Mouse (Mus musculus): ENCODE measurements around the gene Kmt2c. TPM values are rescaled to one million over a fixed set of nuclear protein-coding genes. Genes with fewer than 3 reads are reported as not detected.
A peak's percentile ranks its signal among the peaks of the same experiment; 100 is the strongest.

The Kmt2c gene
- total RNA-seq (2014; rRNA removed), result 20.1 and 23.4 TPM in 2 replicates
- 4.4 and 5.1 TPM in 2 replicates for polyA plus RNA-seq (2012; rRNA removed)

GRCm38 (mm10) chr5:25498346-25498820, at the start of gene Kmt2c:
Gene Kmt2c, minus strand, starts transcription at chr5:25498783.
- peak; percentile 54 for DNase-seq (ENCODE audit: extremely low read depth, low read depth, low spot score)
- peak within 1 kb of the TSS; percentile 98 for H3K4me3 ChIP-seq (ENCODE audit: insufficient read depth, low read depth, low read length)
- H3K4me1 ChIP-seq (ENCODE audit: control insufficient read depth, insufficient read depth, low read length), result peaks cover 6% of the 10 kb centered on the region; the same call in 1 of the 2 replicates
- H3K27ac ChIP-seq (replicated peaks; ENCODE audit: insufficient read depth, low read depth, low read length), result peak within 1 kb of the TSS; percentile 98
- peaks cover 9% of the 10 kb centered on the region; the same call in 1 of the 2 replicates for H3K79me2 ChIP-seq (ENCODE audit: control insufficient read depth, insufficient read depth, low read length)
- H3K9ac ChIP-seq (ENCODE audit: low read depth, low read length), result peak within 1 kb of the TSS; percentile 98
- 1% methylated on average over 54 of the region's 54 CpGs for WGBS
- TF ChIP-seq CTCF (IDR thresholded peaks at IDR 0.05; ENCODE audit: low read depth, low read length), result no peak
- peak; percentile 92 for TF ChIP-seq POLR2A (IDR thresholded peaks at IDR 0.05; ENCODE audit: extremely low read depth, insufficient read depth, low read length)
- no peaks in the 10 kb centered on the region for H3K27me3 ChIP-seq (ENCODE audit: control insufficient read depth, insufficient read depth, low read length)
- peaks cover 4% of the 10 kb centered on the region; the same call in 1 of the 2 replicates for H3K36me3 ChIP-seq (ENCODE audit: control insufficient read depth, insufficient read depth, low read length)

GRCm38 (mm10) chr5:25546912-25547311, 48.3 kb upstream of the Kmt2c start:
- TF ChIP-seq CTCF (IDR thresholded peaks at IDR 0.05; ENCODE audit: low read depth, low read length), result no peak
- no peak for TF ChIP-seq POLR2A (IDR thresholded peaks at IDR 0.05; ENCODE audit: extremely low read depth, insufficient read depth, low read length)
- no peaks in the 10 kb centered on the region for H3K79me2 ChIP-seq (ENCODE audit: control insufficient read depth, insufficient read depth, low read length)
- no peak for DNase-seq (ENCODE audit: extremely low read depth, low read depth, low spot score)
- WGBS, result 100% methylated on average over 2 of the region's 2 CpGs
- H3K9ac ChIP-seq (ENCODE audit: low read depth, low read length), result no peak overlapping the region
- no peak overlapping the region for H3K27ac ChIP-seq (replicated peaks; ENCODE audit: insufficient read depth, low read depth, low read length)
- H3K4me1 ChIP-seq (ENCODE audit: control insufficient read depth, insufficient read depth, low read length), result no peaks in the 10 kb centered on the region
- H3K27me3 ChIP-seq (ENCODE audit: control insufficient read depth, insufficient read depth, low read length), result no peaks in the 10 kb centered on the region
- H3K4me3 ChIP-seq (ENCODE audit: insufficient read depth, low read depth, low read length), result no peak overlapping the region
- no peaks in the 10 kb centered on the region for H3K36me3 ChIP-seq (ENCODE audit: control insufficient read depth, insufficient read depth, low read length)

DNA sequence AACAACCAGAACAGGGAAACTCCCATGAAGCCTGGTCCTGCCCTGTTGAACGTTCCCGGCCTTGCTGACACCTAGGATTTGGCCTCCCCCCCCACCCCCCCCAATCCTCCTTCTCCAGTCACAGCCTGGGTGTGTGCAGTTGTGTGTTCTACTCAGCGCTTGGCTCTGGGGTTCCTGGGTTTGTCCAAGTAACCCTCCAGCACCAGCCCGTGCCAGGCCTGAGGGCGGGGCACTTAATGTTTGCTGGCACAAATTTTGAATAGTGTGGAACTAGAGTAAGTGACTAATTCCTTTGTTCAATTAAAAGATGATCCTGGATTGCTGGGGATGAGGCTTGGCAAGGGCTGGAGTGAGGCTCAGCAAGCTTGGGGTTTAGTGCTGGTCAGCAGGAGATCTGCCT, 46.0 kb upstream of the Kmt2c start:
- H3K27me3 ChIP-seq (ENCODE audit: control insufficient read depth, insufficient read depth, low read length), result no peaks in the 10 kb centered on the region
- 82% methylated on average over 5 of the region's 5 CpGs for WGBS
- H3K79me2 ChIP-seq (ENCODE audit: control insufficient read depth, insufficient read depth, low read length), result no peaks in the 10 kb centered on the region
- no peaks in the 10 kb centered on the region for H3K36me3 ChIP-seq (ENCODE audit: control insufficient read depth, insufficient read depth, low read length)
- TF ChIP-seq POLR2A (IDR thresholded peaks at IDR 0.05; ENCODE audit: extremely low read depth, insufficient read depth, low read length) (no peak), CTCF (IDR thresholded peaks at IDR 0.05; ENCODE audit: low read depth, low read length) (no peak)
- no peak overlapping the region for H3K27ac ChIP-seq (replicated peaks; ENCODE audit: insufficient read depth, low read depth, low read length)
- H3K4me1 ChIP-seq (ENCODE audit: control insufficient read depth, insufficient read depth, low read length), result no peaks in the 10 kb centered on the region
- no peak for DNase-seq (ENCODE audit: extremely low read depth, low read depth, low spot score)
- no peak overlapping the region for H3K4me3 ChIP-seq (ENCODE audit: insufficient read depth, low read depth, low read length)
- H3K9ac ChIP-seq (ENCODE audit: low read depth, low read length), result no peak overlapping the region

- Histone ChIP-seq H3K4me3 (ENCODE audit: insufficient read depth, low read depth, low read length) (no peak overlapping the region), H3K4me1 (ENCODE audit: control insufficient read depth, insufficient read depth, low read length) (no peaks in the 10 kb centered on the region), H3K27ac (replicated peaks; ENCODE audit: insufficient read depth, low read depth, low read length) (no peak overlapping the region), H3K36me3 (ENCODE audit: control insufficient read depth, insufficient read depth, low read length) (no peaks in the 10 kb centered on the region), H3K9ac (ENCODE audit: low read depth, low read length) (no peak overlapping the region), H3K27me3 (ENCODE audit: control insufficient read depth, insufficient read depth, low read length) (no peaks in the 10 kb centered on the region), H3K79me2 (ENCODE audit: control insufficient read depth, insufficient read depth, low read length) (no peaks in the 10 kb centered on the region)
- WGBS, result 78% methylated on average over 3 of the region's 3 CpGs
- TF ChIP-seq CTCF (IDR thresholded peaks at IDR 0.05; ENCODE audit: low read depth, low read length) (no peak), POLR2A (IDR thresholded peaks at IDR 0.05; ENCODE audit: extremely low read depth, insufficient read depth, low read length) (no peak)
- DNase-seq (ENCODE audit: extremely low read depth, low read depth, low spot score), result peak; percentile 7
Observed at GRCm38 (mm10) chr5:25544061-25544460, 45.5 kb upstream of the Kmt2c start.

- TF ChIP-seq CTCF (IDR thresholded peaks at IDR 0.05; ENCODE audit: low read depth, low read length) (no peak), POLR2A (IDR thresholded peaks at IDR 0.05; ENCODE audit: extremely low read depth, insufficient read depth, low read length) (no peak)
- Histone ChIP-seq H3K27ac (replicated peaks; ENCODE audit: insufficient read depth, low read depth, low read length) (no peak overlapping the region), H3K36me3 (ENCODE audit: control insufficient read depth, insufficient read depth, low read length) (no peaks in the 10 kb centered on the region), H3K4me1 (ENCODE audit: control insufficient read depth, insufficient read depth, low read length) (no peaks in the 10 kb centered on the region), H3K9ac (ENCODE audit: low read depth, low read length) (no peak overlapping the region), H3K79me2 (ENCODE audit: control insufficient read depth, insufficient read depth, low read length) (no peaks in the 10 kb centered on the region), H3K27me3 (ENCODE audit: control insufficient read depth, insufficient read depth, low read length) (no peaks in the 10 kb centered on the region), H3K4me3 (ENCODE audit: insufficient read depth, low read depth, low read length) (no peak overlapping the region)
- no peak for DNase-seq (ENCODE audit: extremely low read depth, low read depth, low spot score)
- WGBS, result 86% methylated on average over 2 of the region's 2 CpGs
Observed at GRCm38 (mm10) chr5:25541661-25542060, 43.1 kb upstream of the Kmt2c start.

- H3K4me3 ChIP-seq (ENCODE audit: insufficient read depth, low read depth, low read length), result no peak overlapping the region
- H3K9ac ChIP-seq (ENCODE audit: low read depth, low read length), result no peak overlapping the region
- no peaks in the 10 kb centered on the region for H3K36me3 ChIP-seq (ENCODE audit: control insufficient read depth, insufficient read depth, low read length)
- TF ChIP-seq CTCF (IDR thresholded peaks at IDR 0.05; ENCODE audit: low read depth, low read length), result no peak
- no peak for TF ChIP-seq POLR2A (IDR thresholded peaks at IDR 0.05; ENCODE audit: extremely low read depth, insufficient read depth, low read length)
- no peaks in the 10 kb centered on the region for H3K27me3 ChIP-seq (ENCODE audit: control insufficient read depth, insufficient read depth, low read length)
- 83% methylated on average over 3 of the region's 3 CpGs for WGBS
- no peak for DNase-seq (ENCODE audit: extremely low read depth, low read depth, low spot score)
- no peak overlapping the region for H3K27ac ChIP-seq (replicated peaks; ENCODE audit: insufficient read depth, low read depth, low read length)
- H3K4me1 ChIP-seq (ENCODE audit: control insufficient read depth, insufficient read depth, low read length), result no peaks in the 10 kb centered on the region
- no peaks in the 10 kb centered on the region for H3K79me2 ChIP-seq (ENCODE audit: control insufficient read depth, insufficient read depth, low read length)
Observed at GRCm38 (mm10) chr5:25540921-25541320, 42.3 kb upstream of the Kmt2c start.
